21 mouse cellular contexts compared by ENCODE assay signal in genomic region chrX:101698232-101698631, GRCm38 (mm10). TPM values are rescaled to one million over a fixed set of nuclear protein-coding genes. Genes with fewer than 3 reads are reported as not detected.
DNase-seq lines count a peak whose midpoint lies in the region; ATAC-seq and TF ChIP-seq lines count a peak whose summit lies in the region.
"Had no signal": no experiment of that assay in that cellular context is flagged by ENCODE, and none has a peak within 500 bp of the region (broad histone marks: within the 10 kb centered on the region; RNA-seq: fewer than 3 reads in every experiment).

No protein-coding gene starts in this region.

- DNase-seq in limb, embryonic 11.5 days (ENCODE audit: low spot score): peak; percentile 25
- DNase-seq in limb, embryonic 10.5 days (ENCODE audit: low spot score): no peak
- DNase-seq in ES-CJ7 (ENCODE audit: low read depth, low spot score): peak; percentile 93
- DNase-seq in WW6 (ENCODE audit: low read depth, low spot score): peak; percentile 75
- DNase-seq in testis, postnatal 14 days (ENCODE audit: low spot score): peak; percentile 76
- no peak for DNase-seq in adrenal gland, adult 8-10 months
- DNase-seq: adrenal gland, adult 2 months; cerebellum, postnatal 14 days; embryo, embryonic 11 days; lung, adult 2 months; right cerebral cortex, adult 18-20 months had no signal

- no peaks in the 10 kb centered on the region for H3K27me3 ChIP-seq in limb, embryonic 11.5 days (ENCODE audit: control insufficient read depth, insufficient read depth, low read length)
- peaks cover 28% of the 10 kb centered on the region for H3K27me3 ChIP-seq in limb, embryonic 10.5 days (ENCODE audit: low read depth, poor library complexity, severe bottlenecking)
- no peaks in the 10 kb centered on the region for H3K27me3 ChIP-seq in intestine, postnatal 0 days (replicated peaks; ENCODE audit: control insufficient read depth, insufficient read depth, low read length)
- H3K27me3 ChIP-seq: embryonic facial prominence, embryonic 15.5 days; heart, embryonic 12.5 days; hindbrain, embryonic 15.5 days; kidney, embryonic 15.5 days; limb, embryonic 13.5 days; neural tube, embryonic 12.5 days had no signal

- H3K9me3 ChIP-seq in limb, embryonic 11.5 days (ENCODE audit: control insufficient read depth, low read length): peaks cover 11% of the 10 kb centered on the region
- peaks cover 16% of the 10 kb centered on the region for H3K9me3 ChIP-seq in limb, embryonic 10.5 days (replicated peaks)
- H3K9me3 ChIP-seq in intestine, postnatal 0 days (ENCODE audit: control insufficient read depth): 0 out of 2 replicates have a peak, but pooled peaks cover 6% of the 10 kb centered on the region

- H3K27ac ChIP-seq in limb, embryonic 11.5 days (replicated peaks; ENCODE audit: low read depth, low read length): no peak overlapping the region
- H3K27ac ChIP-seq in limb, embryonic 10.5 days: no peak overlapping the region
- H3K27ac ChIP-seq in intestine, postnatal 0 days (ENCODE audit: low read depth, low read length): no peak overlapping the region
- H3K27ac ChIP-seq: embryonic facial prominence, embryonic 15.5 days; hindbrain, embryonic 15.5 days; kidney, embryonic 15.5 days; limb, embryonic 13.5 days; neural tube, embryonic 12.5 days had no signal

- no peak overlapping the region for H3K4me2 ChIP-seq in limb, embryonic 11.5 days (ENCODE audit: low read depth, severe bottlenecking)
- no peak overlapping the region for H3K4me2 ChIP-seq in intestine, postnatal 0 days (replicated peaks; ENCODE audit: low read depth)
- H3K4me2 ChIP-seq: embryonic facial prominence, embryonic 15.5 days; heart, embryonic 12.5 days; hindbrain, embryonic 15.5 days; kidney, embryonic 15.5 days; limb, embryonic 13.5 days; neural tube, embryonic 12.5 days had no signal

- no peaks in the 10 kb centered on the region for H3K36me3 ChIP-seq in limb, embryonic 11.5 days (ENCODE audit: control insufficient read depth, insufficient read depth, low read length)
- H3K36me3 ChIP-seq in limb, embryonic 10.5 days: no peaks in the 10 kb centered on the region
- no peaks in the 10 kb centered on the region for H3K36me3 ChIP-seq in intestine, postnatal 0 days (ENCODE audit: control insufficient read depth, insufficient read depth)
- H3K36me3 ChIP-seq: embryonic facial prominence, embryonic 15.5 days; heart, embryonic 12.5 days; hindbrain, embryonic 15.5 days; kidney, embryonic 15.5 days; limb, embryonic 13.5 days; neural tube, embryonic 12.5 days had no signal

- no peak overlapping the region for H3K9ac ChIP-seq in limb, embryonic 11.5 days (ENCODE audit: low read length)
- H3K9ac ChIP-seq in intestine, postnatal 0 days (ENCODE audit: low read depth, low read length): no peak overlapping the region
- H3K9ac ChIP-seq: embryonic facial prominence, embryonic 15.5 days; heart, embryonic 12.5 days; hindbrain, embryonic 15.5 days; kidney, embryonic 15.5 days; limb, embryonic 13.5 days; neural tube, embryonic 12.5 days had no signal

- 69% methylated on average over 15 of the region's 23 CpGs for WGBS in limb, embryonic 11.5 days
- WGBS in limb, embryonic 10.5 days: 62% methylated on average over 23 of the region's 23 CpGs
- WGBS in intestine, postnatal 0 days: 70% methylated on average over 23 of the region's 23 CpGs

- H3K4me1 ChIP-seq in limb, embryonic 11.5 days (ENCODE audit: control insufficient read depth, insufficient read depth, low read length): no peaks in the 10 kb centered on the region
- H3K4me1 ChIP-seq in limb, embryonic 10.5 days: no peaks in the 10 kb centered on the region
- H3K4me1 ChIP-seq in intestine, postnatal 0 days (replicated peaks; ENCODE audit: control insufficient read depth, insufficient read depth, low read length): no peaks in the 10 kb centered on the region
- H3K4me1 ChIP-seq: embryonic facial prominence, embryonic 15.5 days; heart, embryonic 12.5 days; hindbrain, embryonic 15.5 days; kidney, embryonic 15.5 days; limb, embryonic 13.5 days; neural tube, embryonic 12.5 days had no signal

- TF ChIP-seq CTCF in intestine, postnatal 0 days (IDR thresholded peaks at IDR 0.05; ENCODE audit: low read depth): no peak

- no peak for ATAC-seq in limb, embryonic 11.5 days (ENCODE audit: insufficient number of reproducible peaks, low FRiP score, low TSS enrichment, low read depth)
- ATAC-seq in intestine, postnatal 0 days: no peak
- ATAC-seq: intestine, embryonic 16.5 days had no signal

- H3K4me3 ChIP-seq in limb, embryonic 11.5 days (ENCODE audit: low read depth, low read length): no peak overlapping the region
- no peak overlapping the region for H3K4me3 ChIP-seq in limb, embryonic 10.5 days
- H3K4me3 ChIP-seq in intestine, postnatal 0 days (ENCODE audit: low read depth, low read length): no peak overlapping the region
- H3K4me3 ChIP-seq: embryonic facial prominence, embryonic 15.5 days; heart, embryonic 12.5 days; hindbrain, embryonic 15.5 days; kidney, embryonic 15.5 days; limb, embryonic 13.5 days; neural tube, embryonic 12.5 days had no signal

RNA-seq across cellular contexts. Expression of gene Cxcr3, which starts 35.8 kb away (rescaled TPM):
- not detected in 2 replicates for polyA plus RNA-seq in limb, embryonic 11.5 days (2014; fragmentation: Nextera tagmentation; extraction: Ambion mirVana)
- polyA plus RNA-seq in limb, embryonic 10.5 days (2016; fragmentation: Nextera tagmentation; extraction: Ambion mirVana): 0.09 and 0.13 TPM in 2 replicates
- 1.0 and 1.1 TPM in 2 replicates for polyA plus RNA-seq in intestine, postnatal 0 days (2015; fragmentation: Nextera tagmentation; extraction: Ambion mirVana)
- 1 to 10 TPM in 2 of 4 experiments, under 1 TPM in 2; 0.38 to 1.2 (median 0.89) TPM for total RNA-seq in adrenal gland, adult 8-10 months (2022)
- total RNA-seq: layer of hippocampus, postnatal 14 days; MEL had no signal
- polyA plus RNA-seq: hindbrain, embryonic 15.5 days had no signal

RNA-seq across cellular contexts. Expression of gene Ogt, which starts 58.4 kb away (rescaled TPM):
- polyA plus RNA-seq in limb, embryonic 11.5 days (2014; fragmentation: Nextera tagmentation; extraction: Ambion mirVana): 215 and 218 TPM in 2 replicates
- 114 and 144 TPM in 2 replicates for polyA plus RNA-seq in limb, embryonic 10.5 days (2016; fragmentation: Nextera tagmentation; extraction: Ambion mirVana)
- 38.5 and 38.7 TPM in 2 replicates for polyA plus RNA-seq in intestine, postnatal 0 days (2015; fragmentation: Nextera tagmentation; extraction: Ambion mirVana)
- 100 to 1,000 TPM; 180 to 279 (median 225) TPM for total RNA-seq in adrenal gland, adult 8-10 months (2022)

Comparison
In these comparisons a context has a peak if more than half of its experiments do, and no peak if none do; other contexts are left out.
1. DNase-seq: peak in limb, embryonic 11.5 days (single experiment), ES-CJ7 (single experiment), WW6 (single experiment) and testis, postnatal 14 days (single experiment); none in limb, embryonic 10.5 days (single experiment) and adrenal gland, adult 8-10 months (single experiment).